Mouse (Mus musculus): Measurements from ENCODE around the gene Tapt1. TPM values are rescaled to one million over a fixed set of nuclear protein-coding genes. Genes with fewer than 3 reads are reported as not detected.

Tapt1 gene
- polyA plus RNA-seq, 1 experiment from 2014 or later, result 23.6 TPM

DNA sequence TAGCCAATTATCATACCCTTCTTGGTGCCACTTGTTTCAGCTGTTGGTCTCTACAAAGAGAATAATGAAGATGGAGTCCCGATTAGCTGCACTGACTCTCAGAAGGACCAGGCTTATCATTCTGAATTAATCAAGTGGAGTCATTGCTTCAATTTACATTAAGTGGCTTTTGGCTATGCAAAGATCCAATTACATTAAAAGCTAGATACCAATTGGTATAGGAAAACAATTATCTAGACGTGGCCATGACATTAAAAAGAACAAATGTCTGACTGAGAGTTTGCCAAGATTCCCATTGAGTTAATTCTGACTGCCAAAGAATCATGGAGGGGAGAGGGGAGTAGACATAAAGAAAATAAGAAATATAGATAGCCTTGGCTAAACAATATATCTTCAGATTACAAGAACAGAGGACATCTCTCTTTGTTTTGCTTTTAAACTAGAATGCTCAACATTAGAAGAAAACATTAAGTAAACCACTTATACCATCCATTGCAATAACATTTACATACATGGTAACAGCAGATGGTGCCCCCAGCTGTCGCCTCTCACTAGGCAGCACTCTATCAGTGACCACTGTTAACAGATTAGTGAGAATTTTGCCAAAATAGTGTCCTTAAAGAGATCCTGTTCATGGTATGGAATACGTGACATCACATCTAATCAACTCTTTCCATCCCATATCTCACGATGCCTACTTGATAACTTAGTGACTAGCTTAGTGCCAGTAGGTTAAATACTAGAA is 24.0 kb upstream of the Tapt1 start:
- no peak for DNase-seq (ENCODE audit: extremely low spot score, low spot score)
- Histone ChIP-seq H3K4me3 (no peak overlapping the region), H3K4me1 (peaks cover 5% of the 10 kb centered on the region), H3K36me3 (replicated peaks) (no peaks in the 10 kb centered on the region), H3K27me3 (ENCODE audit: poor library complexity, severe bottlenecking) (peaks cover 4% of the 10 kb centered on the region; the same call in 1 of the 2 replicates), H3K27ac (no peak overlapping the region), H3K9me3 (no peaks in the 10 kb centered on the region)
- WGBS, result 85% methylated on average over 5 of the region's 5 CpGs

DNA sequence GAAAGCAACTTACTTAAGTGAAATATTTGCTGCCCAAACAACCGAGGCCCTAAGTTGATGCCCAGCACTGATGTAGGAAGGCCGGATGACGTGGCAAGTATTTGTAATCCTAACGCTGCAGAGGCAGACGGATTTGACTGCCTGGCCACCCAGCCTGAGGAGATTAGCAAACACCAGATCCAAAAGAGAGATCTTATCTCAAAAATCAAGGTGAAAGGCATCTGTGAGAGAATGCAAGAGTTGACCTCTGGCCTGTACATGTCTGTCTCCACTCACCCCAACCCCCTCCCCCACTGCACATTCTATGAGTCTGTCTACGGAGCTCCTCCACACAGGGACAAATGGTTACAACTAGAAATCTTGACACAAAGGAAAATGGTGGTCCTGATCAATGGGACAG is 22.9 kb upstream of the Tapt1 start:
- H3K36me3 ChIP-seq (replicated peaks), result no peaks in the 10 kb centered on the region
- no peaks in the 10 kb centered on the region for H3K9me3 ChIP-seq
- H3K4me3 ChIP-seq, result no peak overlapping the region
- peaks cover 5% of the 10 kb centered on the region for H3K4me1 ChIP-seq
- H3K27me3 ChIP-seq (ENCODE audit: poor library complexity, severe bottlenecking), result peaks cover 4% of the 10 kb centered on the region; the same call in 1 of the 2 replicates
- 86% methylated on average over 6 of the region's 6 CpGs for WGBS
- H3K27ac ChIP-seq, result no peak overlapping the region
- DNase-seq (ENCODE audit: extremely low spot score, low spot score), result no peak

DNA sequence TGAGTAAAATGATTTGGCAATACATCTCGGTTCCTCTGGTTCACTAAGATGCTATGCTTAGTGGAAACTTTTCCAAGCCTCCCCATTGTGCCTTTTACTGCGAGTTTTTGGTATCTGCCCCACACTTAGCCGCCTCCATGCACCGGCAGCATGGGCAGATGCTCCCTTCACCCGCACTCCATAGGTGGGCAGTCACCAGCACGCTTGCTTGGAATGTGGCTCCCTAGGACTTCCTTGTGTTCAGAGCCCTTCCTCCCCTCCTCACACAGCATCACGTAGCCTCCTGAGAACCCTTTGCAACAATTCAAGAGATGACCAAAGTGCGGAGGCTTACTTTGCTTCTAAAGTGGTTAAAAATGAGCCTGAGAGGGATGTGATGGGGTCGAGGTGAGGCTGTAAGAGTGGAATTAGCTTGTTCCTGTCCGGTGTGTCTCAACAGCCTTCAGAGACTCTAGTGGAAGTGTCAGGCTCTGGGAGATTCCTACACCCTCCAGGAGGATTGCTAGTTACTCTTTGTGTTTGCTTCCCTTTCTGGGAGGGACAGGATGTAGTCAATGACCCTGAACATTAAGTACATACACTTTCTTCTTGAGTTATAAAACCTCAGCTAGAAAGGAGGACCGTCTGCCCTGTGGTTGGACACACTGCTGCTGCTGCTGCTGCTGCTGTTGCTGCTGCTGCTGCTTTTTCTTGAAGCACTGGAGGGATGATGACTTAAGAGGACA is 20.2 kb upstream of the Tapt1 start:
- Histone ChIP-seq H3K4me3 (no peak overlapping the region), H3K36me3 (replicated peaks) (no peaks in the 10 kb centered on the region), H3K27me3 (ENCODE audit: poor library complexity, severe bottlenecking) (peaks cover 4% of the 10 kb centered on the region; the same call in 1 of the 2 replicates), H3K9me3 (no peaks in the 10 kb centered on the region), H3K27ac (no peak overlapping the region), H3K4me1 (peaks cover 5% of the 10 kb centered on the region)
- no peak for DNase-seq (ENCODE audit: extremely low spot score, low spot score)
- 34% methylated on average over 11 of the region's 11 CpGs for WGBS

GRCm38 (mm10) chr5:44244894-44245423 is 18.5 kb upstream of the Tapt1 start:
- Histone ChIP-seq H3K9me3 (no peaks in the 10 kb centered on the region), H3K27ac (no peak overlapping the region), H3K4me1 (peaks cover 5% of the 10 kb centered on the region), H3K4me3 (no peak overlapping the region), H3K27me3 (ENCODE audit: poor library complexity, severe bottlenecking) (peaks cover 4% of the 10 kb centered on the region; the same call in 1 of the 2 replicates), H3K36me3 (replicated peaks) (no peaks in the 10 kb centered on the region)
- 79% methylated on average over 7 of the region's 7 CpGs for WGBS
- DNase-seq (ENCODE audit: extremely low spot score, low spot score), result no peak

DNA sequence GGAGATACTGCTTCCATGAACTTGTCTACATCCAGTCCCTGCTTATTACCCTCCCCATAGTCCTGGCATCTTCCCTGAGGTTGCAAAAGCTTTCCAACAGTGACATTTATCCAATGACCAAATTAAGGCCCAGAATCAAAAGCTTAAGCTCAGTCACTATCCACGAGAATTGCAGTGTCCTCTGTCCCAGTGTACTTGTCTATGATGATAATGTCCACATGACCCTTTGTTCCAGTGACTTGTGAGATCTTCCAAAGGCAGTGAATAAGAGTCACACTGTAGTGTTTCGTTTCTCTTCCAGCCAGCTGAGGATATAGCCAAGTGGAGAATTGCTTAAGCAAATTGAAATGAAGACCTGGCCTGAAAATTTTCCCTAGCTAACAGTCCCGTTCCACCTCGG is 16.4 kb upstream of the Tapt1 start:
- WGBS, result 89% methylated on average over 4 of the region's 4 CpGs
- Histone ChIP-seq H3K4me3 (no peak overlapping the region), H3K27ac (no peak overlapping the region), H3K27me3 (ENCODE audit: poor library complexity, severe bottlenecking) (peaks cover 4% of the 10 kb centered on the region; the same call in 1 of the 2 replicates), H3K36me3 (replicated peaks) (no peaks in the 10 kb centered on the region), H3K4me1 (peaks cover 5% of the 10 kb centered on the region), H3K9me3 (no peaks in the 10 kb centered on the region)
- no peak for DNase-seq (ENCODE audit: extremely low spot score, low spot score)

- WGBS, result 88% methylated on average over 1 of the region's 1 CpGs
- Histone ChIP-seq H3K9me3 (no peaks in the 10 kb centered on the region), H3K27ac (no peak overlapping the region), H3K36me3 (replicated peaks) (no peaks in the 10 kb centered on the region), H3K4me3 (no peak overlapping the region), H3K4me1 (peaks cover 5% of the 10 kb centered on the region), H3K27me3 (ENCODE audit: poor library complexity, severe bottlenecking) (peaks cover 4% of the 10 kb centered on the region; the same call in 1 of the 2 replicates)
- DNase-seq (ENCODE audit: extremely low spot score, low spot score), result no peak
Observed at GRCm38 (mm10) chr5:44241726-44242125, 15.3 kb upstream of the Tapt1 start.

DNA sequence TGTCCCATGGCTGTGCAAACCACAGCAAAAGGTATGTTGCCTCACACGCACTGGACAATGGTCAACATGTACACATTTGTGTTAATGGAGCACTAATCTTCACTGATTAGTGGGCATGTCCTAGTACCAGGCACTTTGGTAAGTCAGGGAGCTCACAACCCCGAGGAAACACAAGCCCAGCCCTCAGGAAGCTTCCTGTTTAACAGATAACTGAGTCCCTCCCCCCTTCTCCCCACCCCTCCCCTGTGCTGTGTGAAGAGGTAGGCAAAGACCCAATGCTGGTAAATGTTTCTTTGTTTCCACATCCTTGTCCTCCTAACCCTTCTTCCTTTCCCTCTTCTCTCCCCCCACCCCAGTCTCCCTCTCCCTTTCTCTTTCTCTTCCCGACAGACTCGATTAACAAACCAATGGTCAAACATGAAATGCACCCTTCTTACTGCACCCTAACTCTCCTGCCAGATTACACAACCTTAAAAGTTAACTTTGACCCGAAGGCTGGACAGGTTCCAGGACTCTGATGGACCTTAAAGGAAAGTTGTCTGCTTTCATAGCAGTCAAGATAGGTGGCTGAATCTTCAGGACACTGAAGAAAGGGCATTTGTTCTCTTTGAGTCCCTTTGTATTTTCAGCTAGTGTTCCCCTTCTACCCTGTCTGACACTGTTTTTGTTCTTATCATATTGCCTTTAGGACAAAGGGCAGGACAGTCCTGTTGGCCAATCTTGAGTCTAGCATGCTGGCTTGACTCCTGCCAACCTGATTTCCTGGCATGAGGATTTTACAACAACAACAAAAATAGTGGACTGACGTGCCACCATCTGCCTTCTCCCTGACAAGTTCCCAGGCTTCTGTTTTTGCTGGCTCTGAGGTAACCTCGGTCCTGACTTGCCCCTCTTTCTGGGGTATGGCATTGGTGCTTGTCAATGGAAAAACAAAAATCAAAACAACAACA is 13.0 kb upstream of the Tapt1 start:
- H3K36me3 ChIP-seq (replicated peaks), result peaks cover 9% of the 10 kb centered on the region
- 69% methylated on average over 7 of the region's 7 CpGs for WGBS
- H3K27ac ChIP-seq, result no peak overlapping the region
- H3K27me3 ChIP-seq (ENCODE audit: poor library complexity, severe bottlenecking), result no peaks in the 10 kb centered on the region
- no peak for DNase-seq (ENCODE audit: extremely low spot score, low spot score)
- no peak overlapping the region for H3K4me3 ChIP-seq
- H3K9me3 ChIP-seq, result no peaks in the 10 kb centered on the region
- no peaks in the 10 kb centered on the region for H3K4me1 ChIP-seq

- H3K4me1 ChIP-seq, result no peaks in the 10 kb centered on the region
- 90% methylated on average over 7 of the region's 7 CpGs for WGBS
- no peak overlapping the region for H3K27ac ChIP-seq
- no peak for DNase-seq (ENCODE audit: extremely low spot score, low spot score)
- H3K9me3 ChIP-seq, result no peaks in the 10 kb centered on the region
- H3K27me3 ChIP-seq (ENCODE audit: poor library complexity, severe bottlenecking), result no peaks in the 10 kb centered on the region
- peaks cover 9% of the 10 kb centered on the region for H3K36me3 ChIP-seq (replicated peaks)
- H3K4me3 ChIP-seq, result no peak overlapping the region
Observed at GRCm38 (mm10) chr5:44238201-44238600, 11.8 kb upstream of the Tapt1 start.

- Histone ChIP-seq H3K4me1 (no peaks in the 10 kb centered on the region), H3K36me3 (replicated peaks) (peaks cover 9% of the 10 kb centered on the region), H3K27ac (no peak overlapping the region), H3K4me3 (no peak overlapping the region), H3K27me3 (ENCODE audit: poor library complexity, severe bottlenecking) (no peaks in the 10 kb centered on the region), H3K9me3 (no peaks in the 10 kb centered on the region)
- no peak for DNase-seq (ENCODE audit: extremely low spot score, low spot score)
- 93% methylated on average over 7 of the region's 7 CpGs for WGBS
Observed at GRCm38 (mm10) chr5:44234606-44235005, 8.2 kb upstream of the Tapt1 start.

DNA sequence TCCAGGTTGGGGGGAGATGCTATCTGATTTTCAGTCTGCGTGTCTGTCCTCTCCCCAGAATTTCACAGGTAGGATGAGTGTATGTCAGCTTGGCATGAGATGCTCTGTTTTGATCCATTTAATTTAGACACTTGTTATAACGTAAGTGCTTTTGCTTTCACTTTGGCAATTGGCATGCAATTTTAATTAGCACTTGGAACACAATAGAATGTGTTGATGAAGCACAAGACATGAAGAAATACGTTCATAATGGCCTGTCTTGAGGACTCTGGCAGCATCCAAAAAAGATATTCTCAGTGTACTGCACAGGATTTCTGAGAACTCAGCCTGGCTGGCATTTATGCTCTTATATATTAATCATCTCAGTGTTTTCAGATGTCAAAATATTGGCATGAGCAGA is 7.5 kb upstream of the Tapt1 start:
- H3K27me3 ChIP-seq (ENCODE audit: poor library complexity, severe bottlenecking), result no peaks in the 10 kb centered on the region
- no peak overlapping the region for H3K27ac ChIP-seq
- H3K36me3 ChIP-seq (replicated peaks), result peaks cover 9% of the 10 kb centered on the region
- WGBS, result 93% methylated on average over 3 of the region's 3 CpGs
- peaks cover 1% of the 10 kb centered on the region for H3K4me1 ChIP-seq
- H3K4me3 ChIP-seq, result no peak overlapping the region
- DNase-seq (ENCODE audit: extremely low spot score, low spot score), result no peak
- H3K9me3 ChIP-seq, result no peaks in the 10 kb centered on the region

GRCm38 (mm10) chr5:44228756-44229155 is 2.3 kb upstream of the Tapt1 start:
- Histone ChIP-seq H3K4me3 (no peak overlapping the region), H3K27me3 (ENCODE audit: poor library complexity, severe bottlenecking) (no peaks in the 10 kb centered on the region), H3K4me1 (peaks cover 41% of the 10 kb centered on the region), H3K36me3 (replicated peaks) (no peaks in the 10 kb centered on the region), H3K9me3 (no peaks in the 10 kb centered on the region), H3K27ac (no peak overlapping the region)
- 93% methylated on average over 4 of the region's 4 CpGs for WGBS
- no peak for DNase-seq (ENCODE audit: extremely low spot score, low spot score)

DNA sequence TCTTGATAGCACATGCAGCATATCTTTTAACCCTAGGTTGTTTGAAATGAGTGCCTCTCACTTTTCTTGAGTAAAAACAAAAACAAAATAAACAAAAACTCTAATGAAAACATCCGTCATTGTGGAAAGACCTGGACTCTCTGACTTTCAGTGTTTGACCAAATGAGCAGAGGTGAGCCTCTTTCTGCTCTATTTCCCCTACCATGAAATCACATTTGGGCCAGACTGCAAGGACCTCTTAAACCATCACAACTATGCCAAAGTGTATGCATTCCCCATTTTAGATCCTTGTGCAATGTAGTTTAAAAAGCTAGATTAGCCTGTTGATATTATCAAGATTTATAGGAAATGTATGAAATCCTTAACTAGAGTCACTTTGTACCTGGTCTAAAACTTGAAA is 1.9 kb upstream of the Tapt1 start:
- Histone ChIP-seq H3K27ac (no peak overlapping the region), H3K9me3 (no peaks in the 10 kb centered on the region), H3K36me3 (replicated peaks) (peaks cover 3% of the 10 kb centered on the region; the same call in 1 of the 2 replicates), H3K27me3 (ENCODE audit: poor library complexity, severe bottlenecking) (no peaks in the 10 kb centered on the region), H3K4me3 (no peak overlapping the region), H3K4me1 (peaks cover 44% of the 10 kb centered on the region)
- DNase-seq (ENCODE audit: extremely low spot score, low spot score), result no peak
- WGBS, result 66% methylated on average over 1 of the region's 1 CpGs
